Mouse (Mus musculus) G1E (cell line): Measurements from ENCODE around the gene Slc35a3.

Source experiments
- CTCF ChIP-seq: IDR thresholded peaks from 2 replicates; pipeline ENCODE4 v1.5.1; 2012; ENCODE audit warnings: low read depth, low read length, inconsistent platforms, mixed read lengths
- GATA1 ChIP-seq: IDR thresholded peaks from 2 replicates; pipeline ENCODE4 v1.6.1; 2012; ENCODE audit warnings: borderline replicate concordance, low read length, inconsistent platforms, mixed read lengths
- GATA2 ChIP-seq: IDR thresholded peaks from 2 replicates; pipeline ENCODE4 v1.6.1; 2012; ENCODE audit warnings: low read depth, low read length, inconsistent platforms, borderline replicate concordance
- TAL1 ChIP-seq: conservative IDR thresholded peaks from 2 replicates; pipeline ENCODE4 v1.6.1; 2012; ENCODE audit warnings: low read depth, low read length, inconsistent platforms, mixed read lengths

DNA sequence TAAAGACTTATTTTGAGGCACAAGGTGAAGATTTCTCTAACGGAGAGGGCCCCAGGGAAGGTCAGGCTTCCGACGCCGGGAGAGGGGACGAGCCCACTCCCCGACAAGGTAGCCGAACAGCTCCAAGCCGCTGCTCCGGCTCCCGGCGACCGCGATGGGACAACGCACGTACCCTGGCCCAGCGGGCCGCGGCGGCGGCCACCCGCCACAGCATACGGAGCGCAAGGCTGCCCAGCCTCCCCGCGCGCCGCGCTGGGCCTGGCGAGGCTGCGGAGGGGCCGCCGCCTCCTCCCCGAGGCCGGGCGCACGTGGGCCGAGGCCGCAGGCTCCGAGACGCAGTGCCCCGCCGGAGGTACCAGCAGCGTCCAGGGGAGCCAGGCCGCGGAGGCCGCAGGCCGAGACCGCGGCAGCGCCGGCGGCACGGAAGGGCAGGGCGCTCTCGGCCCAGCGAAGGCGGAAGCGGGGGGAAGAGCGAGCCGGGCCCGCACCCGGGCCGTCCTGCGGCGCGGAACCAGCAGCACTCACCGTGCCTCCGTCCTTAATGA is 50.7 kb downstream of the Slc35a3 start:
- TF ChIP-seq CTCF (no peak), GATA1 (no peak), GATA2 (no peak), TAL1 (no peak)
